Mouse (Mus musculus): ENCODE results near the gene B3gnt8. TPM values are rescaled to one million over a fixed set of nuclear protein-coding genes. Genes with fewer than 3 reads are reported as not detected.
A peak's percentile ranks its signal among the peaks of the same experiment; 100 is the strongest.

Gene B3gnt8
- total RNA-seq, 2 experiments from 2014 or later = 4.0 TPM

- peak; percentile 99 for DNase-seq
Measured at GRCm38 (mm10) chr7:25658657-25659472, 32.4 kb downstream of the B3gnt8 start, which contains the start of the genes Bckdha and Exosc5. TSS of gene Bckdha (minus strand) at chr7:25658981. TSS of gene Exosc5 (plus strand) at chr7:25659164.

GRCm38 (mm10) chr7:25666381-25666780 lies 39.9 kb downstream of the B3gnt8 start:
- no peak for DNase-seq

DNA sequence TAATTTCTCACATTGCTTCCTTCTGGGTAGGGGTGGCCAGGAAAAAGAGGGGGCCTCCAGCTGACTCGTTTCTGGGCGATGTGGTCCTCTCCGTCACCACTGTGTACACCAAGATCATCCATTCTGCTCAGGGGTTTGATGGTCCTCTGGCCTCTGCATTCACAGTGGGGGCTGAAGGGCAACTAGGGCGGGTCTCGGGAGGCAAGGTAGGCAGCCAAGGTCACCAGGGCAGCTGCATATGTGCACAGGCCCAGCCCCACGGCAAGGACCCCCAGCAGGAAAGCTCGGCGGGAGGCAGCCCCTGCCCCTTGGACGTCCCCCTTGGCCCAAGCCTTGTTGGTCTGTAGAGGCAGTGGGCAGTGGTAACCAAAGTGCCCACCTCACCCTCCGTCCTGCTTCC lies 42.7 kb downstream of the B3gnt8 start:
- no peak for DNase-seq

DNA sequence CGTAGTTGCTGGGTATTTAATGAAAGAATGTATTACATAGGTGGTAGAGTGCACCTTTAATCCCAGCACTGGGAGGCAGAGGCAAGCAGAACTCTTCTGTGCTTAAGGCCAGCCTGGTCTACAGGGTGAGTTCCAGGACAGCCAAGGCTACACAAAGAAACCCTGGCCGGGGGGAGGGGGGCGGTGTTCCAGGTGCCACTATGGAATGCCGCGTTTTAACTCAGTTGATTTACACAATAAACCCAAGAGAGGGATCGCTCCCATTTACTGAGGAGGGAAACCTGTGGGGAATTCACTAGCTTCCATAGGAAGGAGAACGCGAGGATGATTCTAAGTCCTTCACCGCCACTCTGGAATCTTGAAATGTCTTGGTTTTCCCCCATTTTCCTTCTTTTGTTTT lies 43.2 kb downstream of the B3gnt8 start:
- DNase-seq = no peak

- no peak for DNase-seq
Measured at GRCm38 (mm10) chr7:25670096-25670495, 43.6 kb downstream of the B3gnt8 start.

DNA sequence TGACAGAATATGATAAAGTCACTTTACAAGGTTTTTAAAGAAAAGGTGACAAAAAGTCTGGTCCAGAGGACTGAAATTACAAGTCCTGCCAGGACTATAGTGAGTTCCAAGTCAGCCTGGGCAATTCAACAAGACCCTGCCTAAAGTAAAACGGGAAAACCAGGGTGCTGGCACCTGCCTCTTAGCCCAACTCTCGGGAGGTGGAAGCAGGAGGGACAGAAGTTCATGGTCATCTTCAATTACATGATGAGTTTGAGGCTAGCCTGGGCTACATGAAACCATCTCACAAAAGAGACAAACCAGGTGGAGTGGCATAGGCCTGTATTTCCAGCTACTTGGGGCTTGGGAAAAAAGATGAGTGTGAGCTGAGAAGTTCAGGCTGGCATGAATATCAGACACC lies 45.2 kb downstream of the B3gnt8 start:
- no peak for DNase-seq

GRCm38 (mm10) chr7:25672442-25672841 lies 46.0 kb downstream of the B3gnt8 start:
- no peak for DNase-seq

DNA sequence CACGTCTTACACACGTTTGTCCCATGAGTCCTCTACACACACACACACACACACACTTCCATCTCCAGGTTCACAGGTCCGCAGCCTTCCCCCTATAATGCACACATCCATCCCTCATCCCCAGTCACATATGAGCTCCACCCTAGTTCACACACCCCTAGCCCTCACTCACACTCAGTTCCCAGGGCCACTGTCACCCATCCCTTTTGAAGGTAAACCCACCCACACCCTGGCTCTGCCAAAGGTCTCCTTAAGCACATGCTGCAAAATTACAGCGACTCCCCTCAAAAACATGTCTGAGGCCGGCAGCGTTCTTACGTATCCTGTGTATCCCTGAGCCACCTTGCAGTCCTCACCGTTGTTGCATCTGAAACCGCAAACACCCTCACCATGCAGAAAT lies 47.8 kb downstream of the B3gnt8 start:
- no peak for DNase-seq

DNA sequence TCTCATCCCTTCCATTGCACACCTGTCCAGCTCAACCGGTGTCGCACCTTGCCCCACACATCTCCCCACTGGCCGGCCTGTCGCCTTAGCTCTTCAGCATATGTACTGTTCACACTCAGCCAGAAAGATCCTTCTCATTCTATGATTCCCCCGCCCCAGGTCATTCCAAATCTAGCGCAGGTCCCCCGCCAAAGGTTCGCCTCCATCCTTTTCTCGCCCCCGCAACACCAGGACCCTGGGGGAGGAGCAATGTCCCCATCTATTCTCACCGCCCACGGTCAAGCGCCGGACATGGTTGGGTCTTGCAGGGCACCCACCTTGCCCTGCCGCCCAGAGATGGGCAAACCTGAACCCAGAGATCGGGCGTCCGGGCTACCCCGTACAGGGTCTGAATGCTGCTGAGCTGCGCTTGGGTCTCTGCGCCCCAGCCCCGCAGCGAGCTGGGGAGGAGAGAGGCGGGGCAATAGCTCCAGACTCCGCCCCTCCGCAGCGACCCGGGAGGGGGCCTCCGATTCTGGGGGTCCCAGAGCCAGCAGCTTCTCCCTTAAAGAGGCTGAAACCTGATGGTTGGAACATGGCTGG lies 48.4 kb downstream of the B3gnt8 start, which contains the start of gene Tmem91:
TSS of gene Tmem91 (minus strand) at position 448 of the 582 bp plus-strand sequence.
- no peak for DNase-seq

DNA sequence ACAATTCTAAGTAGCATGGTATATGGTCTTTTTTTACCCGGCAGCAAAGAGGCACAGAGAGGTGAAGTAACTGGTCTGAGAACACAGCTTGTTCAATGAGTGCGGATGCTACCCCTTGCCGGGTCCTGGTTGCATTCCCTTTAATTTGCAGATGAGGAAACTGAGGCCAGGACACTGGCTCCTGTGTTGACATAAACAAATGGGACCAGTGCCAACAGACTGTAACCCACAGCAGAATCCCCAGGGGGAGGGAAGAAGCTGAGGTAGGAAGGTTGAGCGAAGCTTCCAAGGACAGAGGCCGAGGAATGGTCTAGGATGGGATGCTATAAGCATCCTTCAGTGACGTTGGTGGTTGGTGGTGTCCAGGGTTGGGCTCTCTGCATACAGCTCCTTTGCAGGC lies 49.0 kb downstream of the B3gnt8 start:
- no peak for DNase-seq

GRCm38 (mm10) chr7:25676085-25676781 lies 49.8 kb downstream of the B3gnt8 start:
- peak; percentile 89 for DNase-seq

DNA sequence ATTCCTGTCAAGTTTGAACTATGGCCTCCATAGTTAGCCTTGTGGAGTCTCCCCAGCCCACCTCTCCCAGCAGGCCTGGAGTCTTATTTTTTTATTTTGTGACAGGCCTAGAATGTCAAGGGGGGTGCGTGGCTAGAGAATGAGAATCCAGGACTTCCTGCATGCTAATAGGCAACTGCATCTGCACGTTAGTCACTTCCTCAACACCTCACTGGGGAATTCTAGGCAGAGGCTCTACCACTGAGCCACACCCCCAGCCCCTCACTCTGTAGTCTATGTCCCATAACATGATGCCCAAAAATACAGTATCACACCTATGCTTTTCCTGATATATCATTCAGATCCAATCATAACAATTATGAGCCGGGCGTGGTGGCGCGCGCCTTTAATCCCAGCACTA lies 50.6 kb downstream of the B3gnt8 start:
- DNase-seq = no peak

GRCm38 (mm10) chr7:25679971-25680370 lies 53.5 kb downstream of the B3gnt8 start:
- DNase-seq = no peak

GRCm38 (mm10) chr7:25680514-25681258 lies 54.2 kb downstream of the B3gnt8 start, which contains the start of gene B9d2:
TSS of gene B9d2 (plus strand) at chr7:25680780.
- DNase-seq = peak; percentile 98

DNA sequence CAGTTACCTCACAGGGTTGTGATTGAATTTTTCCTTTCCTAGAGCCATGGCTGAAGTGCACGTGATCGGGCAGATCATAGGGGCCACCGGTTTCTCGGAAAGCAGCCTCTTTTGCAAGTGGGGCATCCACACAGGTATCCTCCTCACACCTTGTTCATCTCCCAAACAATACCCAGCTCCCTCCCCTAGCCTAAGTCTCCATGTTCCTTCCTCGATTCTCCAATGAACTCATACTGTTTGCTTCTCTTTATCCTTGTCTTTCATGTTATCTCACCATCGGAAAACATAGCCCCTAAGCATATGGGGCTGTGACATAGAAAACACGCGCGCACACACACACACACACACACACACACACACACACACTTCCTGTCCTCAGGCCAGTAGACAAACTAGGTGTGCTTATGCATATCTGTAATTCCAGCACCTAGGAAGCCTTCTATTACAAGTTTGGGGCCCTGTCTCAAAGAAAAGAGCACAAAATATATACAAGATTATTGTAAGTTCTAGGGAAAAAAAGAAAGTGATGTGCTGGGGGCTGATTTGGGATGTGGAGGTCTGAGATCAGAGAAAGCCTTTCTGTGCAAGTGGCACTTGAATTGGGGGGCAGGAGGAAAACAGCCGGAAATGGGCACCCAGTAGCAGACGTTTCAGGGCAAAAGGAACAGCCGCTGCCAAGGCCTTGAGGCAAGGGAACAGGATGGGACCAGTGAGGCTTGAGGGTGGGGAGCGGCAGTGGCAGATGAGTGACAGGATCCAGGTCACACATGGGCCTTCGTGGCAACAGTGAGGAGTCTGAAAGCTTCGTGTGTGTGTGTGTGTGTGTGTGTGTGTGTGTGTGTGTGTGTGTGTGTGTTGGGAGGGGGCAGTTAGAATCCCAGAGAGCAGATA lies 55.1 kb downstream of the B3gnt8 start:
- no peak for DNase-seq

DNA sequence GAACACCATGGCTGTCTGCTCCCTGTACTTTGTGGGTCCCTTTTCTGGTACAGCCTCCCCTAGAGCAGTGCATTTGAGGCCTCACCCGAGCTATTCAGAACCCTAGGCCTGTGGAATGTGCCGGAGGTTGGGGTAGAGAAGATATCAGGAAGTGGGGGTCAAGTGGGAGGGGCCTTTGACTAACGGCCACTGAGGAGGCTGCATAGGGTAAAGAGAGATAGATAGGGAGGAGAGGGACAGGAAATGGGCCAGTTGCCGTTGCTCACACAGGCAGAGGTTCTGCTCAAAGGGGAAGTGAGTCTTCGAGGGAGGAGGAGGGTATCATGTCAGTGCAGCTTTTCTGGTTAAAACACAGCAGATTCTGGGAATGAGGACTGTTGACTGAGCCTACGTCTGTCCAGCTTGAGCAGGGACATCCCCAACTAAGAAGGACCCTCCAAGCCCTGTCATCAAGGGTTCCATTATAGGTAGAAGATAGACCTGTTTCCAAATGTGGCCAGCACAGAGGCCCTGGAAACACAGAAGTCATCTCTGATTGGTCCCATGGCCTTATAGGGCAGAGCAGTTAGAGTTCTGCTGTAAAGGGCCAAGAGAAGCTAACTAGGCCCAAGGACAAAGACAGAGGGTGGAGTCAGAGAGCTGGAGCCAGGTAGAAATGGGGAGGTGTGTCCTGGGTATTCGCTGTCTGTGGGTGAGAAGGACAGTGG lies 57.2 kb downstream of the B3gnt8 start:
- no peak for DNase-seq

DNA sequence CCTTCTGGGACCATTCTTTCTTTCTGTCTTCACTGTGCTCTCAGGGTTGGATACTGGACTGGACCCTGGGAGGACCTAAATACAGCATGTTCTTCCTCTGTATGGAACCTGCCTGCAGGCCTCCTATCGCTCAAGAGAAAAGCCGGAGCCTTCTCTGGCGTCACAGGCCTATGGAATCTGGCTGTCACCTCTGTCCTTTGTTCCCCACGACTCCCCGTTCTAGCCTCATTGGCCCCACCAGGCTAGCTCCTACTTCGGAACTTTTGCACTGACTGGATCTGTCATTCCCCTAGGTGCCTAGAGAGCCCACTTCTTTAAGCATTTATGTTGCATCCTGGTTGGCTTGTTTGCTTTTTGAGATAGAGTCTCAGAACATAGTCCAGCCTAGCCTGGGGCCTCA lies 58.2 kb downstream of the B3gnt8 start:
- DNase-seq = no peak

Measured in adrenal gland, postnatal 10 days (tissue).